Mouse (Mus musculus): ENCODE data around the gene Spata20.

Spata20 gene

GRCm38 (mm10) chr11:94486001-94486400 is at the start of gene Spata20:
Gene Spata20 (minus strand): TSS chr11:94486179.
- DNase-seq (ENCODE audit: inconsistent ontology term) = peak; percentile 79

DNA sequence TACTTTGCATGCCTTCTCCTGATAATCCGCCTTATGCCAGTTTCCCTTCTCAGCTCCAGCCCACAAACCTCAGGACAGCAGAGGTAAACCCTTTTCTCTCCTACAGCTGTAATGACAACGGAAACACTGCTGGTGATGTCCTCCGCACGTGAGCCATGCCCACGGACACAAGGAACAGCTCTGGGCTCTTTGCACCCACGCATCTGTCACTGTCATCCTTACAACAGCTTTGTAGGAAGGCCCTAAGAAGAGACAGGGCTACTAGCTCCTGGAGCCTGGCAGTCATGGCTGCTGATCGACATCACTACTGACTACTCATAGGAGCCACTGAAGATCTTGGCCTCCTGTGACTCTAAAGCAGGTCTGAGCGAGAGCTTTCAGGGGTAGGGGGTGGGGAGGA is 47.2 kb upstream of the Spata20 start:
- DNase-seq (ENCODE audit: inconsistent ontology term) = no peak

DNA sequence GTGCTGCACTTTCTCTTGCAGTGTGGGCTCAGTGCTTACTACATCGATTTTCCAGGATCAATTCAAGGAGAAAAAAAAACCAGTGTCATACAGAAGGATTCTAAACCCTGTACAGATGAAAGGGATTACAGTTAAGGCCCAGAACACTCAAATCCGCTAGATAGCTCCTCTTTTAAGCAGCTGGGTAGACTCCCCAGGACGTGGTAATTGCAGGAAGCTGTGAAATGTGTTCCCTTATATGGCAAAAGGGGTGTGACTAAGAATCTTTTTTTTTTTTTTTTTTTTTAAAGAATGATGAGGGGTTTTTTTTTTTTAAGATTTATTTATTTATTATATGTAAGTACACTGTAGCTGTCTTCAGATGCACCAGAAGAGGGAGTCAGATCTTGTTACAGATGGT is 42.9 kb upstream of the Spata20 start:
- DNase-seq (ENCODE audit: inconsistent ontology term) = no peak

- no peak for DNase-seq (ENCODE audit: inconsistent ontology term)
Observed at GRCm38 (mm10) chr11:94526171-94526879, 40.3 kb upstream of the Spata20 start.

DNA sequence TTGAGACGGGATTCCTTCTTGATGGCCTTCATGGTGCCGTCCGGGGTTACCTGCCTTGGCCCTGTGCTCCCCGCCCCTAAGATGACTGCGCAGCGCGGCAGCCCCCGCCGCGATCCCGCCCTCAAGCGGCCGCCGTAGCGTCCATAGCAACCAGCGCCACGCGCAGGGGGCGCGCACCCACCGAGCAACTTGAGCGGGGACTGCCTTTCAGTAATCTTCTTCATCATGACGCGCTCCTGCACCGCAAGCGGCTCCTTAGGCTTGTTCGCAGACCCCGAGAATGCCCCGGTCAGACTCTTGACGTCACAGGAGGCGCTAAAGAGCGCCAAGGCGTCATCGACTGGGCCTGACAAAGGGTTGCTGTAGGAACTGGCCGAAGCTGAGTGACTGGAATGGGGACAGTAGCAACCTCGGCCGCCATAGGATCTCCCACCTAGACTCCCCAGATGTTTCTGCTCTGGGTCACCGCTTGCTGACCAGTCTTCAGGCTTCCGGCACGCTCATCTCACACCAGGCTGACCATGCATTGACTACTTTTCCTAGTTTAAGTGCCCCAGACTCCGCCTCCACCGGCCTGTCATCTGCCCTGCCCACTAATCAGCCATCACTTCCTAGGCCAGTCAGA is 35.4 kb upstream of the Spata20 start, which contains the start of gene Mycbpap:
TSS of gene Mycbpap (minus strand) at position 524 of the 625 bp plus-strand sequence.
- DNase-seq (ENCODE audit: inconsistent ontology term) = peak; percentile 71

GRCm38 (mm10) chr11:94513452-94513851 is 27.5 kb upstream of the Spata20 start:
- no peak for DNase-seq (ENCODE audit: inconsistent ontology term)

DNA sequence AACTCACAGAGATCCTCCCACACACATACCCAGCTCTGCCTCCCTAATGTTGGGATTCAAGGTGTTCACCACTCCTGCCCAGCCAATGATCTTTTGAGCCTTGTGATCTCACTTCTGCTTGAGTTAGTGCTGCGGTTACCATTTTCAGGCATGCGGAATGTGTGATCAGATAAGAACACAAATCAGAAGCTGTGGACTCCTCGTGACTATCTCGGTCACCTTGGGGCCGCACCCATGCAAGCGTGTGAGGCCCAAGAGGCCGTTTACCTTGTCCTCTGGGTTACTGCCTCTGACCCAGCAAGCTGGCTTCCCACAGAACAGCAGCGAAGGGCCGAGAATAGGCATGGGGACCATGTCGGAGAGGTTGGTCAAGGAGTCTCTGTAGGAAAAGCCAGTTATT is 23.0 kb upstream of the Spata20 start:
- no peak for DNase-seq (ENCODE audit: inconsistent ontology term)

DNA sequence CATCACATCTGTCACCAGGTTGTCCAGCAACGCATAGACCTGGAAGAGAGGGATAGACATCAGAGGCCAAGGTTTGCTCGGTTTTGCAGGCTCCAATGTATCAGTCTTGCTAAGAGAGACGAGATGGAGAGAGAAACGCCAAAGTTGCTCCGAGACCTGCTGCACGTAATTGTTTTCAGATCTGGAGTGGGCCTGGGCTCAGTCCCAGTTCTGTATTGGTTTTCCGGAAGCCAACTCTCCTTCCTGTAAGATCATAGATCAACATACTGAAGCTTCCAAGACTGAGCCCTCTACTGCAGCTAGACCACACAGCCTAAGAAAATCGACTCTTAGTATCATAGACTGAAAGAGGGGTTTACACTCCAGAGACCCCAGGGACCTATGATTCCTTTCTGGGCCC is 15.5 kb upstream of the Spata20 start:
- no peak for DNase-seq (ENCODE audit: inconsistent ontology term)

- no peak for DNase-seq (ENCODE audit: inconsistent ontology term)
Observed at GRCm38 (mm10) chr11:94500362-94500761, 14.4 kb upstream of the Spata20 start.

- peak; percentile 38 for DNase-seq (ENCODE audit: inconsistent ontology term)
Observed at GRCm38 (mm10) chr11:94499661-94500152, 13.7 kb upstream of the Spata20 start, which contains the start of gene Epn3. Gene Epn3 (minus strand): TSS chr11:94499974.

GRCm38 (mm10) chr11:94499035-94499434 is 13.1 kb upstream of the Spata20 start:
- no peak for DNase-seq (ENCODE audit: inconsistent ontology term)

- DNase-seq (ENCODE audit: inconsistent ontology term) = peak; percentile 55
Observed at GRCm38 (mm10) chr11:94498093-94498996, 12.4 kb upstream of the Spata20 start.

- no peak for DNase-seq (ENCODE audit: inconsistent ontology term)
Observed at GRCm38 (mm10) chr11:94495415-94495814, 9.4 kb upstream of the Spata20 start.

DNA sequence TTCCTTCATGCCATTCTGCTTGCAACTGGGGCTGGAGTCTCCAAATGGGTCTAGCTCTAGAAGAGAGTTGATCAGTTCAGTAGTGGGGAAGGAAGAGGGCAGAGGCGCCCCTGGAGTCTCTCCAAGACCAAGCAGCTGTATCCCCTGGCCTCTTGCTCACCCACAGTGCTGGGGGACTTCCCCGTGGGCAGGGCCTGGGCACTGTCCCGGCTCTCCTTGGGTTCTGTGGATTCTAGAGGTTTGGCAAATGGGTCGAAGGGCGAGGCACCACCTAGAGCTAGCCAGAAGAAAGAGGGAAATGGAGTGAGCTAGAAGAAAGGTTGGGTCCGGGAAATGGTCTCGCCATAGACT is 5.7 kb upstream of the Spata20 start:
- no peak for DNase-seq (ENCODE audit: inconsistent ontology term)

DNA sequence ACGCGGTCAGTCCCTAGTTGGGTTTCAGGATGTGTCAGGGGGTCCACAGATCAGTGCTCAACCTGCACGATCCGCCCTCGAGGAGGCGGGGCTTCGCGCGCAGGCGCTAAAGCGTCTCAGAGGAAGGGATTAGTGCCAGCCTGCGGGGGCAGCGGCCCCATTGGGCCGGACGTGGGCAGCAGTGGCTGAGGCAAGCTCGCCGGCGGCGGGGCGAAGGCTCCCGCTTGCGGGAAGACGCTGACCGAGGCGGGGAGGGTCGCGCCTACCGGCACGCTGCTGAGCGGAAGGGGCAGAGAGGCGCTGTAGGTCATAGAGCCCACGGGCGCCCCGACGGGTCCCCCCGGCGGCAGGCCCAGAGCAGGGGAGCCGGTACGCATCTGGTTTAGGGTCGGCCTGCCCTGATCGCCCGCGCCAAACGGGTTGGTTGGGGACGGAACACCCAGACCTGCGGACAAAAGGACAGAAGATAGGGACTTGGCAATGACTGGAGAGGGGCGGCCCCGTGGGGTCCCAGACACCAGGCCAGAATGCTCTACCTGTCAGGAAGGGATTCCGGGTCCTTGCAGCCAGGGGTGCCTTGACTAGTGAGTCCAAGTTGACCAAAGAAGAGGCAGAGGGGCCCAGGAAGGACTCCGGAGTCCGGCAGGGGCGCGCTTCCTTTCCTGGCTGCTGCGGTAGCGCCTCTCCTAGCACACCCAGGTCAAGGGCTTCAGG is 5.2 kb upstream of the Spata20 start:
- peak; percentile 75 for DNase-seq (ENCODE audit: inconsistent ontology term)

DNA sequence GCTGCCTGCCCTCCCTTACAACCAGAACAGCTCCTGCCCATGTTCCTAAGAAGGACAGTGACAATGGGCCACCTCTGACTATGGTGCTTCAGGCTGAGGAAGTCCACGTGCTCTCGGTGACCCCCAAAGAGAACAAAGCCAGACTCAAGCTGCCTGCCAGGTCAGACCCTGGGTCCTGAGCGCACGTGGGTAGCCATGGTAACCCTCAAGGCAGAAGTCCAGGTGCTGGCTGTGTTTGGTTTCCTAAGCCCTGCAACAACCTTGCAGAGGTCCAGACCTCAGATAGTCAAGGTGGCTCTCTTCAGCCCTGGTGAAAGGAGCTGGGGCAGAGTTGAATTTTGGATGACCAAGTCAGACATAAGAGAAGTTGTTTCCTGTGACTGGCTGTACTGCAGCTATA is 3.8 kb upstream of the Spata20 start:
- no peak for DNase-seq (ENCODE audit: inconsistent ontology term)

DNA sequence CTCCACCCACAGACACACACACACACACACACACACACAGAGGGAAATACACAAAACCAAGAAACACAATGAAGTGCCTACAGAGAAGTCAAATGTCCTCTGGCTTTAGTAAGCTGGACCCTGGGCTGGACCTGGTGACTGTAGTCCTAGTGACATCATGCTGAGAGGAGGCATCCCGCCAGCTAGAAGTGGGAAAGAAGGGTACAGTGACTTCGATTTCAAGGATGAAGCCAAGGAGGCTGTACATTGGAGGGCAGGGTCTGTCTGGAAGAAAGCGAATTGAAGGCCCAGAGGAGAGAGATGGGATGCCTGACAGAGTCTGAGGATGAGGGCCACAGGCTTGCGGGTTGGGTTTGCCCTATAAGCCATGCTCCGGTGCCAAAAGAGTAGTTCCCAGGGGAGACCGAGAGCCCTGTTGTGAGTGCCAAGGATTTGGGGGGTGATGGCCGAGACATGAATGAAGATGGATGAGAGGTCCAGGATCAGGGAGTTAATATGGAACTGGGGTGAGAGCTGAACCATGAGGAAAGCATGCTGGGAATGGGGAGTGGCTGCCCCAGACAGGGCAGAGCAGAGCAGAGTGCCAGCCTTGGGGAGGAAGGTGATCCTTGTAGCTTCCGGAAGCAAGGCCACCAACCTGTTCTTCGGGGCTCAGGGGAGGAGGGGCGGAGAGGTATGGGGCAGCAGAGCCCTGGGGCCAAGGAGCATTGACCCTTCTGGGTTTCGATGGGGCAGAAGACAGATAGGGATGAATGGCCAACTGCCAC is 3.0 kb upstream of the Spata20 start:
- no peak for DNase-seq (ENCODE audit: inconsistent ontology term)

GRCm38 (mm10) chr11:94485223-94485622 is 756 bp downstream of the Spata20 start:
- DNase-seq (ENCODE audit: inconsistent ontology term) = no peak

DNA sequence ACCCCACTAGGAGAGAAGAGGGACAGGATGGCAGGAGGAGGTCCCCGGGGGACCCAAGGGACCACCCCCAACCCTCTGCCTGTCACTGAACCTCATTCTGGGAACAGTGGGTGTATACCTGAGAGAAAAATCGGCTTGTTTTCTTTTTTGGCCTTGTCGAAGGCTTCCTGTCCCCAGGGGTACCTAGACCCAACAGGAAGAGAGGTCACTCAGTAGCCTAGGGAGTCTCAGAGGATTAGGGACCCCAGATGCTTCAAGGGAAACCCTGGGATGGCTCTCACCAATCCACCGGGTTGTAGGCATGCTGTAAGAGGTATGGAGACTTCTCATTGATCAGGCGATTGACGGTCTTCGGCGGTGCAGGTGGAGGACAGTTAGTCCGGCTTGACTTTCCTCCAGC is 1.3 kb downstream of the Spata20 start:
- no peak for DNase-seq (ENCODE audit: inconsistent ontology term)

DNA sequence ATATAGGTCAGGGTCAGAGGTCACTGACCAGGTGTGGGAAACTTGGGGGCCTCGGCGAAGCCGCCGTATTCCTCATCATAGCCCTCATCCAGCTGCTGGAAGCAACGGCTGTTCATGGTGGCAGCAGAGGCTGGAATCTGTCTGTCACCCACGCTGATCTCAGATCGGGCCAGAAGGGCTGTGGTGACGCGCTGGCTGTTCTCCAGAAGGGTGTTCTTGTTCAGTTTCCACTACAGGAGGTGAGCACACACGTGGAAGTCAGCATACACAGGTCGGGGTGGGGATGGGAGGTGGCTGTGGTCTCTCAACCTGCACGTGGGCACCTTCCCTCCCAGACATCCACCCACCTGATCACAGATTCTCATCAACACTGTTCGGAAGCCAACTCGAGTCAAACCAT is 2.1 kb downstream of the Spata20 start:
- DNase-seq (ENCODE audit: inconsistent ontology term) = no peak

DNA sequence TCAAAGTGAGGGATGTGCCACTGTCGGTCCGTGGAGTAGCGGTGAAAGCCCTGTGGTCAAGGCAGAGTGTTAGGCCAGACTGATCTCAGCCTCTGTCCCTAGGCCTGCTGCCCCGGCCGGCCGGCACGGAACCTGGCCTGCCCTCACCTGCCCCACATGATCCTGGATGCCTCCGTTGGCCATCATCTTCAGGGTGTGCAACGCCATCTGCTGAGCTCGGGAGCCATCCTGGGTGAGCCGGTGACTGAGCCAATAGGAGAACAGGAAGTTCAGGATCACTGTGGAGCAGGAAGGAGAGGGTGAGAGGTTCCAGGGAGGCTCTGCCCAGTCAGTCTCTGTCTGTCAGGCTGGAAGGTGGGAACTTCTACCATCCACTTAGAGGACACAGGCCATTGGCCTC is 2.5 kb downstream of the Spata20 start:
- no peak for DNase-seq (ENCODE audit: inconsistent ontology term)

All from Muller cell, postnatal 12 days (primary cell).